Mouse (Mus musculus): ENCODE results near the gene Atp1a2. TPM values are rescaled to one million over a fixed set of nuclear protein-coding genes. Genes with fewer than 3 reads are reported as not detected.
A peak's percentile ranks its signal among the peaks of the same experiment; 100 is the strongest.

The Atp1a2 gene
- total RNA-seq (2021): 100 to 1,000 TPM; 600 to 610 TPM

GRCm38 (mm10) chr1:172297611-172298537 is at the start of gene Atp1a2:
TSS of gene Atp1a2 (minus strand) at chr1:172298064.
- peak; percentile 71 for DNase-seq (ENCODE audit: low spot score)
- intact Hi-C loops (cut with DNase I): no loop called here

DNA sequence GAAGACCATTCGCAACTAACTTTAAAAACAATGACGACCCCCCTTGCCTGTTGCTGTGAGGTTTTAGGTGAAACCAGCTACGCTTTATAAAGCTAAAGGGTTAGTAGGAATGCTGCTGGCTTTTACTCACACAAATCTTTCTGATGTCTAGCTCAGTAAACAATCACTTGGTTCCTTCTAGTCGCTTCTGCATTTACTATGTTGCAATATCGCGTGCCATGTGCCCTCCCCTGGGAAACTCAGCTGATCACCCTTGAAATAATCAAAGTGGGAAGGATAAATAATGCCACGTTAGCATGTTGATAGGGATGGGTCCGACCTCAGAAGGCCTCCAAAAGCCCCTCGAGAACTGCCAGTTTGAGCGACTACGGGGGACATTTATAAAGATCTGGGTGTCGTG is 49.5 kb upstream of the Atp1a2 start:
- no peak for DNase-seq (ENCODE audit: low spot score)
- intact Hi-C loops (cut with DNase I): no loop called here

GRCm38 (mm10) chr1:172346707-172347106 is 48.8 kb upstream of the Atp1a2 start:
- DNase-seq (ENCODE audit: low spot score): no peak
- intact Hi-C loops (cut with DNase I): no loop called here

DNA sequence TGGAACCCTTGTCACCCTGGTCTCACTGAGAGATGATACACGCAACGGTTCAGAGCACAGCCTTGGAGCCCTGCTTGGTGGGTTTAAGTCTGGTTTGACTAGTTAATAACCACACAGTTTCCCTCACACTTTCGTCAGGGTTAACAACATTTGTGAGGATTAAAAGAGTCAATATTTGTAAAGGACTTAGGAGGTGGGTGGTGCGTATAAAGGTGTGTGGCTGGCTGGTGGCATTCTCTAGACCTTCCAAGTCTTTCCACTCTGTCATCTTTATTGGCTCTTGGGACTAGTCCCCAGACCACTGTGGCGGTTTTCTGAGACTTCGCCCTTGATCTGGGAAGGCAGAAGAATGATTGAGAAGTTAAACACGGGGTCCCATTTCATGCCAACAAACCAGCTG is 47.0 kb upstream of the Atp1a2 start:
- DNase-seq (ENCODE audit: low spot score): no peak
- intact Hi-C loops (cut with DNase I): no loop called here

DNA sequence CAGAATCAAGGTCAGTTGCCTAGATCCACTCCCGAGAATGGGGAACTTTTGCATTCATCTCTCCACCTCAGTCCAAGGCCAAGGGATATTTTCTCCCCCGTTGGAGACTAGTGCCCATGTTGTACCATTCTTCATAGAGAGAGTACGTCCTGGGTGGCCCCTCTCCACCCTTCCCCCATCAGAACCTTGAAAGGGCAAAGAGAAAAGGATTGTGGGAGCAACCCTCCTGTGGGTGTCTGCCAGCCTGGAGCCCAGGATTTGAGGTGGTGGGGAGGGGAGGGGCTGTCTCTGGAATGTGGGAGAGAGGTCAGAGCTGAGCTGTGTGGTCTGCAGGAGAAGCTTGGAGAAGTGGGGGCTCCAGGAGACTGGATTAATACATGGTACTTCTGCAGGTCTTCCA is 46.0 kb upstream of the Atp1a2 start:
- DNase-seq (ENCODE audit: low spot score): no peak
- intact Hi-C loops (cut with DNase I): no loop called here

GRCm38 (mm10) chr1:172342729-172343128 is 44.9 kb upstream of the Atp1a2 start:
- DNase-seq (ENCODE audit: low spot score): no peak
- intact Hi-C loops (cut with DNase I): no loop called here

- DNase-seq (ENCODE audit: low spot score): no peak
- intact Hi-C loops (cut with DNase I): no loop called here
Measured at GRCm38 (mm10) chr1:172341386-172341785, 43.5 kb upstream of the Atp1a2 start.

DNA sequence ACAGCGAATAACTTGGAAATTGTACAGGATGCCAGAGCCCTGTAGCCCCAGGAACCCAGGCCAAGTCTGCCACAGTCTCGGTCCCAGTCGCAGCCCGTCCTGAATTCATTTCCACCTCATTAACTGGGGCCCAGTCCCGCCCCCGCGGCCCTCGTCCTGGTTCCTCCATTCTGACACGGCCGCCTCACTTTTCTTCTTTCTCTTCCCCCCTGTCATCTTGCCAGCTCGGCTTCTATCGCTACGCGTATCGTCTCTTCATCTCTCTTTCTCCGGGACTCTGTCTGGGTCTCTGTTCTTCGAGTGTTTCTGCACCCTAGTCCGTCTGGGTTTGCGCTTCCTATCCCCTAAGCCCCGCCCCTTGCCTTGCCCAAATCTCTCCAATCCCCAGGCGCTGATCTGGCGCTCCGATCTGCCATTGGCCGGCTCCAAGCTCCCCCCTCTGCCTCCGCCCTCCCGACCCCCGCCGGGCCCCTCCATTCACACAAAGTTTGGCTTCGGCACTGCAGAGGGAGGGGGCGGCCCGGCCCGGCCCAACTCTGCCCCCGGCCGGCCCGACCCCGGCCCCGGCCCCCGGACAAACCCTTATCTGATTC is 43.0 kb upstream of the Atp1a2 start, which contains the start of gene Kcnj10:
Gene Kcnj10, plus strand, starts transcription at position 482 of the 593 bp plus-strand sequence.
- intact Hi-C loops (cut with DNase I): no loop called here
- DNase-seq (ENCODE audit: low spot score): peak; percentile 38

- intact Hi-C loops (cut with DNase I): no loop called here
- DNase-seq (ENCODE audit: low spot score): no peak
Measured at GRCm38 (mm10) chr1:172337411-172338185, 39.7 kb upstream of the Atp1a2 start.

DNA sequence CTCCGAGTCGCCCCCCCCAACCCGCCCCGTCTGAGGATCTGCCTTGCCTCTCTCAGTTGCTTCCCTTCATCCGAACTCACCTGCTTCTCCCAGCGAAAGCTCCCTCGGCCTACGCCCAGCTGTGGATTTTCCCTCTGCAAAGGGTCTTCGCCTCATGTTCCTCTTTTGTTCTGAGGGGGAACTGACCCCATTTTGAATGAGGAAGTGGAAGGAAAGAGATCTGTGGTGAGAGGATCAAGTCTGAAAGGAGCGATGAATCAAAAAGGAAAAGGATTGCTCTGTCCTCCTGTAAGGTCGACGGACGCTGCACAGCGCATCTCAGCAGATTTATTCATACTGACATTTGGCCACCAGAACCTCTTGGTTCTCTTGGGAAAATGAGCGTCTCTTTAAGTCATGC is 37.9 kb upstream of the Atp1a2 start:
- intact Hi-C loops (cut with DNase I): no loop called here
- DNase-seq (ENCODE audit: low spot score): no peak

DNA sequence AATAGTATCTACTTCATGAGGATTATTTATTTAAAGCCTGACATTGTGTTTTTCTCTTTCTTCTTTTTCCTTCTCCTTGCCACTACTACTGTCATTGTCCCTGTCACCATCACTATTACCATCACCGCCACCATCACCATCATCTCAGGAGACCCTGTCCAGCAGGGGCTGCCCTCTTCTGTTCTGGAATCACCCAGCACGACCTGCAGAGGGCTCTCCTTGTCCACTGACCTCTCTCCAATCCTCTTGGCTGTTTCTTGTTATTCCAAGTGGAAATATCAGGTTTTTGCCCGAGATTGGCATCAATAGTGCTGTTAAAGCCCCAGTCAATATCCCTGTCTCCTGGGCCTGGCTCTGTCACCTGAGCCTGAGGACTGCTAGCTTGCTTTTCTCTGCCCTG is 35.6 kb upstream of the Atp1a2 start:
- intact Hi-C loops (cut with DNase I): no loop called here

GRCm38 (mm10) chr1:172332925-172333324 is 35.1 kb upstream of the Atp1a2 start:
- DNase-seq (ENCODE audit: low spot score): no peak
- intact Hi-C loops (cut with DNase I): no loop called here

More for the DNA sequence above, 35.6 kb upstream of the Atp1a2 start:
- no peak for DNase-seq (ENCODE audit: low spot score)

DNA sequence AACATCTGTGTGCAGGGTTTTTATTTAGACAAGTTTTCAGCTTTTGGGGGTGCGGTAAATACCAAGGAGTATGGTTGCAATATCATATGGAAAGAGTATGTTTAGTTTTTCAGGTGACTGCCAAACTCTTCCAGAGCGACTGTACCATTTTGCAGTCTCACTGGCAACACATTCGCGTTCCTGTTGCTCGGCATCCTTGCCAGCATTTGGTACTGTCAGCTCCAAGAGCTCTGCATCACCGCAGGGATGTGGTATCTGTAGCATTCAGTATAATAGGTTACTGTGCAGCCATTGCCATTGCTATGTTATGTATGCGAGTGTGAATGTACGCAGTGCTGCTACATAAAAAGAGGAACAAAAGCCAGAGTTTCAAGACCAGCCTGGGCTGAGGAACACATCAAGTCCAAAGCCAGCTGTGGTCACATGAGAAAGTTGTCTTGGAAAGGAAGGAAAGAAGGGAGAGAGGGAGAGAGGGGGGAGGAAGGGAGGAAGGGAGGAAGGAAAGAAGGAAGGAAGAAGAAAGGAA is 33.6 kb upstream of the Atp1a2 start:
- intact Hi-C loops (cut with DNase I): no loop called here
- no peak for DNase-seq (ENCODE audit: low spot score)

GRCm38 (mm10) chr1:172329616-172330015 is 31.8 kb upstream of the Atp1a2 start:
- intact Hi-C loops (cut with DNase I): no loop called here
- DNase-seq (ENCODE audit: low spot score): no peak

DNA sequence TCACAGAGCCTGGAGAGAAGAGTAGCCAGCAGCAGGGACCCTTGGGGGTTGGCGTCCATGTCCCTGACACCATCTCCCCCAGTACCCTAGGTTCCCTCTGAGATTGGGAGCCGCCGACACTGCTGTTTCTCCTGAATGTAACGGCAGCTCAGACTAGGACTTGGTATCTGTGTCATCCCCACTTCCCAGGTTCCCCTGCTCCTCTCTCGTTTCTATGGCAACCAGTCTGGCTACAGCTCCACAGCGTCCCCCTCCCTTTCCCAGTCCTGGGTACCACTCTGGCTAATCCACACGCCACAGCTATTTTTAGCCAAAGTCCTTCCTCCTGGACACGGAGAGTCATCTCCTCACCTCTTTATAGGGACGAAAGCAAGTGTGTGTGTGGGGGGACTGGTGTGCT is 31.3 kb upstream of the Atp1a2 start, which contains the start of gene Kcnj9:
Gene Kcnj9, minus strand, starts transcription at position 188 of the 400 bp plus-strand sequence.
- DNase-seq (ENCODE audit: low spot score): no peak
- intact Hi-C loops (cut with DNase I): no loop called here

GRCm38 (mm10) chr1:172328461-172328860 is 30.6 kb upstream of the Atp1a2 start:
- intact Hi-C loops (cut with DNase I): no loop called here

DNA sequence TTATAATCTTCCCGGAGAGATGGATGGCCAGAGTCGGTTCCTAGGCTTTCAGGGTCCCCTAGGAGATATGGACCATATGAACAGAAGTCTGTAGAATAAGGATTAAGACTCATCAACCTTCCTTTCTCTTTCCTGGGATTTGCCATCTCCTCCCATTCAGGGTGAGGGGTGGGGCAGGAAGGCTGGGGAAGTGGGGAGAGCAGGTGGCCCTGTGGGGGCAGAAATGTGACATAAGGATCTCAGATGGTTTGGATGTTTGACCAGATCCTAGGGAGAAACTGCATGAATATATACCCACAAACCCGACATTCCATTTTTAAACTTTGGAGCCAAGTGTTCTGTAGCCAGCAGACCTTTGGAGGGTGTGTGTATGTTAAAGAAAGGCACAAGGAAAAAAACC is 30.2 kb upstream of the Atp1a2 start:
- intact Hi-C loops (cut with DNase I): no loop called here
- no peak for DNase-seq (ENCODE audit: low spot score)

More at GRCm38 (mm10) chr1:172328461-172328860, 30.6 kb upstream of the Atp1a2 start:
- no peak for DNase-seq (ENCODE audit: low spot score)

GRCm38 (mm10) chr1:172327206-172328001 is 29.5 kb upstream of the Atp1a2 start:
- intact Hi-C loops (cut with DNase I): no loop called here
- DNase-seq (ENCODE audit: low spot score): no peak

GRCm38 (mm10) chr1:172326684-172327083 is 28.8 kb upstream of the Atp1a2 start:
- intact Hi-C loops (cut with DNase I): no loop called here
- no peak for DNase-seq (ENCODE audit: low spot score)

Measured in heart, postnatal 25 days (tissue).